Mouse (Mus musculus): ENCODE measurements around the gene Arl11.

DNA sequence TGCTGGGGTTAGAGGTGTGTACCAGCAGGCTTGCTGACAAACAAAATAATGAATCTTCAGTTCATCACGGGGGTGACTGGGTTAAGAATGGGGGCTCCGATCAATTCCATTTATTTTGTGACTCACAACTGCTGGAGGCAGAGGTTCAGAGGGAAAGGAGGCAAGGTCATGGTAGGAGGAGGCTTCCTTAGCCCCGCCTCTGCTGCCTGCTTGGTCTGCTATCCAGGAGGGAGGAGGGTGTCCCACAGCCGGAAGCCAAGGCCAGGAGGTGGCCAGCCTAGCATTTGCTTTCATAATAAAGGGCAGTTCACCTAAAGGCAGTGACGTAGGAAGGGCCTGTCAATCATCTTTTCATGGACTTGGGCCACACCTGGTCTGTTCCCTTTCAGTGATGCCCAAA is 35.0 kb downstream of the Arl11 start:
- TF ChIP-seq EP300 (IDR thresholded peaks at IDR 0.05) (no peak), CTCF (IDR thresholded peaks at IDR 0.05) (no peak)
